Mouse (Mus musculus): ENCODE results near the gene Ldhd.

Gene Ldhd

GRCm38 (mm10) chr8:111628401-111628800 lies 1.8 kb downstream of the Ldhd start:
- CTCF ChIA-PET: no interaction called here

- CTCF ChIA-PET: no interaction called here
Observed at GRCm38 (mm10) chr8:111627923-111628322, 2.3 kb downstream of the Ldhd start.

GRCm38 (mm10) chr8:111626933-111627332 lies 3.2 kb downstream of the Ldhd start:
- CTCF ChIA-PET: interaction anchor here (0.5 kb wide), 1 partner anchor 58 kb away, joined by 4 read pairs; no protein-coding TSS in a partner anchor

- CTCF ChIA-PET: interaction anchor here (0.5 to 0.6 kb wide), 2 partner anchors 18 to 58 kb away, joined by 3 to 4 read pairs; no protein-coding TSS in a partner anchor
Observed at GRCm38 (mm10) chr8:111626528-111626820, 3.7 kb downstream of the Ldhd start.

GRCm38 (mm10) chr8:111625694-111626527 lies 4.3 kb downstream of the Ldhd start:
- CTCF ChIA-PET: interaction anchor here (0.6 kb wide), 1 partner anchor 17 kb away, joined by 3 read pairs; no protein-coding TSS in a partner anchor

- CTCF ChIA-PET: interaction anchor here (0.6 kb wide), 1 partner anchor 179 kb away, joined by 3 read pairs; no protein-coding TSS in a partner anchor
Observed at GRCm38 (mm10) chr8:111624853-111625221, 5.3 kb downstream of the Ldhd start.

- CTCF ChIA-PET: interaction anchor here (0.5 to 1.4 kb wide), 3 partner anchors 60 to 91 kb away, joined by 3 read pairs; no protein-coding TSS in a partner anchor
Observed at GRCm38 (mm10) chr8:111624081-111624852, 5.9 kb downstream of the Ldhd start.

GRCm38 (mm10) chr8:111622553-111622952 lies 7.6 kb downstream of the Ldhd start:
- CTCF ChIA-PET: interaction anchor here (1.4 kb wide), 1 partner anchor 59 kb away, joined by 3 read pairs; no protein-coding TSS in a partner anchor

GRCm38 (mm10) chr8:111622104-111622503 lies 8.1 kb downstream of the Ldhd start:
- CTCF ChIA-PET: no interaction called here

GRCm38 (mm10) chr8:111619936-111620335 lies 10.2 kb downstream of the Ldhd start:
- CTCF ChIA-PET: interaction anchor here (1.2 kb wide), 1 partner anchor 44 kb away, joined by 3 read pairs; no protein-coding TSS in a partner anchor

GRCm38 (mm10) chr8:111618273-111618672 lies 11.9 kb downstream of the Ldhd start:
- CTCF ChIA-PET: no interaction called here

GRCm38 (mm10) chr8:111617812-111618211 lies 12.4 kb downstream of the Ldhd start:
- CTCF ChIA-PET: no interaction called here

- CTCF ChIA-PET: interaction anchor here (1.1 kb wide), 1 partner anchor 15 kb away, joined by 3 read pairs; the partner anchor contains the start of gene Ldhd
Observed at GRCm38 (mm10) chr8:111614786-111615701, 15.1 kb downstream of the Ldhd start.

- CTCF ChIA-PET: no interaction called here
Observed at GRCm38 (mm10) chr8:111613181-111613580, 17.0 kb downstream of the Ldhd start.

GRCm38 (mm10) chr8:111607414-111607813 lies 22.8 kb downstream of the Ldhd start:
- CTCF ChIA-PET: no interaction called here

GRCm38 (mm10) chr8:111606961-111607360 lies 23.2 kb downstream of the Ldhd start:
- CTCF ChIA-PET: no interaction called here

GRCm38 (mm10) chr8:111604986-111605385 lies 25.2 kb downstream of the Ldhd start:
- CTCF ChIA-PET: interaction anchor here (0.6 kb wide), 1 partner anchor 70 kb away, joined by 37 read pairs; no protein-coding TSS in a partner anchor

- CTCF ChIA-PET: interaction anchor here (0.7 kb wide), 1 partner anchor 14 kb away, joined by 4 read pairs; no protein-coding TSS in a partner anchor
Observed at GRCm38 (mm10) chr8:111602050-111602449, 28.1 kb downstream of the Ldhd start.

GRCm38 (mm10) chr8:111599707-111600444 lies 30.3 kb downstream of the Ldhd start:
- CTCF ChIA-PET: interaction anchor here (0.6 kb wide), 1 partner anchor 60 kb away, joined by 20 read pairs; no protein-coding TSS in a partner anchor

- CTCF ChIA-PET: no interaction called here
Observed at GRCm38 (mm10) chr8:111597310-111597709, 32.9 kb downstream of the Ldhd start.

- CTCF ChIA-PET: no interaction called here
Observed at GRCm38 (mm10) chr8:111596485-111596821, 33.7 kb downstream of the Ldhd start.

All from spleen, embryonic (tissue).